Mouse (Mus musculus) natural killer cell, adult 2 months (primary cell): ENCODE data around the gene Clec4n.
"Not testable (repeated sequence)": the region's sequence is repeated elsewhere in the genome, so short reads cannot be mapped to it uniquely, and the experiment has no call there.

ENCODE experiments used
- DNase-seq, 2 experiments: peaks; one replicate each; pipeline ENCODE4 v3.0.0; 2022; ENCODE audit warnings: low spot score in 2 of 2

The Clec4n gene

DNA sequence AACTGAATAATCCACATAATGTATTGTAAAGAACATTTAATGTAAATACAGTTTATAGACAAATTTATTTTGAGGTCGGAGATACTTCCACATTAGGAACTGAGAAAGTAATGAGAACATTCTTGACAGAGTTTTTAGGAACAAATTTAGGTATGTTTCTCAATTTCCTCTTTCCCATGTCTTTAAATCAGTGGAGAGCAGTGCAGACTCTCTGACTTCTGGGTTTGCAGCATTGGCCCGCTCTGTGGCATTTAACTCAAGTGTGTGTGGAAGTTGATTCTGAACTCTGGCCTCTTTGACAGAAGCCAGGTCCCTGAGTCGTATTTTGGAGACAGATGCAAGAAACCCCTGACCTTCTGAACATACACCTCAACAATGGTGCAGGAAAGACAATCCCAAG lies at the start of gene Clec4n:
Gene Clec4n (plus strand): TSS at position 200 of the 400 bp plus-strand sequence.
- DNase-seq, result no peak

DNA sequence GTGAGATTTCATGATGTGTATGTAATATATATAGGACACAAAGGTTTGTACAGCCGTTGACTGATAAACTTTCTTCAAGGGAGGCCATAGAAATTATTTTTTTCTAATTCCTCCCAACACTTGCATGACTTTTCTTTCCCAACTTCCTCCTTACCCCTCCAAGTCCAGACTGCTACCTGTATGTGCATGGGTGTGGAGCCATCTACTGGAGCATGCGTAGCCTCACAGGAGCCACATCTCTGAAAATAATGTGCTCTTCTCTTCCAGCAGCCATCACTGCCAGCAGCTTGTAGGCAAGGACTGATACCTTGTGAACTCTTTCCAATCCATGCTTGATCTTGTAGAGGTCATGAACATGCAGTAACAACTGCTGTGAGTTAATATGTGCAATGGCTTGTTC lies 44.8 kb upstream of the Clec4n start:
- not testable (repeated sequence) for DNase-seq

DNA sequence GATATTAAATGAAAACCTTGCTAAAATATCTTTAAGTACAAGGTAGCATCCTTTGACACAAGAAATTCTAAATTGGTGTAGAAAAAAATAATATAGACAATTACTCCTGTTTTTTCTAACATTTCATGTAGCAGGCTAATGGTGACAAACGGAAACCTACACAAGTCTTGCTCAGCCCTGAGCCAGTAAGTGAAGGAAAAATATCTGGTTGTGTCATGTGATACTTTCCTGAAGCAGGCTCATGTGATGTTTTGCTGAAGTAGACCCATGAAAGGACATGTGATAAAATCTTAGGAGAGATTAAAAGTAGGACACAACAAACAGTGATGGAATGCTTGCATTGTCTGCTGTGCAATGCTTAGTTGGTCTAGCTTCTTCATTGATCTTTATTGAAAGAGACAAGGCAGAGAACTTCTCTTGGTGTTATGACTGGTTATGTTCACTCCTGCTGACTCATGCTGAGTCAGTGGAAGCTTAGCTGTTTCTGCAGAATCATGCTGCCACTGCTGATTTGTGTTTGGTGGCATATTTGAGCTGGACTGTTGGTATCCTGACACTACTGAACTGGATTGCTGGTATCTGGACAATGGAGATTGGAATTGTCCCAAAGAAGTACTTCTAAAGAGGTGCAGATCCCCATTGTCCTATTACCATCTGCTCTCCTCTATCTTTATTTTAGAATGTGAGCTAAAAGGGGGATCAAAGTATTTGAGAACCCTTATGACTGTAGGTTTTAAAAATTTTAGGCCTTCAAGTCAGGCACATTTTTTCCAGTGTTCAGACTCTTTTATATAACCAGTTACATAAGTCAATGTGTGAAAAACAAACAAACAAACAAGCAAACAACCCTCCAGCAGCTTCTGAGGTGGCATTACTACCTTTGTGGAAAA lies 22.2 kb upstream of the Clec4n start:
- no peak for DNase-seq

DNA sequence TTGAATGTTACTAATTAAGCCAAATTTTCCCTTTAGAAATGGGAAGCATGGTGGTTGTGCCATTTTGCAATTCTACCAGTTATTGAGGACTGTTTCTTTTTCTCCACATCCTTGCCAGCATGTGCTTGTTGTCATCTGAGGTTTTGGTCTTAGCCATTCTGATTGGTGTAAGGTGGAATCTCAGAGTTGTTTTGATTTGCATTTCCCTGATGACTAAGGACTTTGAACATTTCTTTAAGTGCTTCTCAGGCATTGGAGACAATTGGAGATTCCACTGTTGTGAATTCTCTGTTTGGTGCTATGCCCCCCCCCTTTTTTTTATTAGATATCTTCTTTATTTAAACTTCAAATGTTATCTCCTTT lies 21.6 kb upstream of the Clec4n start:
- DNase-seq, result not testable (repeated sequence)

DNA sequence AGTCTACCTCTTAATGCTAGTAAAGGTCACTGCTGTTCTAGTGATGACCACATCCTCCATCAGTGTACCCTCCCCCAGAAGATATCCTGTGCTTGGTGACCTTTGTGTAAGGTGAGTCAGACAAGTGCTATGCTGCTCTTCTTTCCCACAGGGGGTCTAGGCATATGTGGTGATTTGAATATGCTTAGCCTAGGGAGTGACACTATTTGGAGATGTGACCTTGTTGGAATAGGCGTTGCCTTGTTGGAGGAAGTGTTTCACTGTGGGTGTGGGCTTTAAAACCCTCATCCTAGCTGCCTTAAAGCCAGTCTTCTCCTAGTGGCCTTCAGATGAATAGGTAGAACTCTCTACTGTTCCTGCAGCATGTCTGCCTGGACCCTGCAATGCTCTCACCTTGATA lies 17.9 kb upstream of the Clec4n start:
- no peak for DNase-seq

DNA sequence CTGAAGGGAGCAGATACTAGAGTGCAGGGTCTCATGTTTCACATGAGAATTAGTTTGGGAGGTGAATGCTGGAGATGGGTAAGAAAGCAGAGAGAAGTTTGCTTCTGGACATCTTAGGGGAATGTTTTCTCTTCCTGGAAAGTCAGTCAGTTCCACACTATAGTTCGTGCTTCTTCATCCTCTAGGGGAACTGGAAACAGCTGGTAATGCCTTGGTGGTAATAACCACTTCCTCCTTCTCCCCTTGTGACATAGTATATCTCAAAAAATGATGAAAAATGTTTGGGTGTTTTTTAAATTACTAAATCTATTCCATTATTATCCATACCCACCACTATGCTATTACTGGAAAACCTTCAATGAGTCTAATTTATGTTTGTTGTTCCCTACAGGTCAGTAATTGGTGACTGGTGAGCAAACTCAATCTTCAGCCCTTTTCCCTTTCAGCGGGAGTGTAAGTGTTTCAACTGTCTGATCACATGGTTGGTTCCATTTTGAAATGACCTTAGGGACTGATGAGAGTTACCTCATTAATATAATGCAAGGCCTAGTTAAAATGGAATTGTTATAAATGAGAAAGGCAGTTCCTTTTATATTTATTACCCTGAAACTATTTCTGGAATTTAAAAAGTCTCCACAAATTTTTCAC lies 2.0 kb upstream of the Clec4n start:
- DNase-seq, result no peak

DNA sequence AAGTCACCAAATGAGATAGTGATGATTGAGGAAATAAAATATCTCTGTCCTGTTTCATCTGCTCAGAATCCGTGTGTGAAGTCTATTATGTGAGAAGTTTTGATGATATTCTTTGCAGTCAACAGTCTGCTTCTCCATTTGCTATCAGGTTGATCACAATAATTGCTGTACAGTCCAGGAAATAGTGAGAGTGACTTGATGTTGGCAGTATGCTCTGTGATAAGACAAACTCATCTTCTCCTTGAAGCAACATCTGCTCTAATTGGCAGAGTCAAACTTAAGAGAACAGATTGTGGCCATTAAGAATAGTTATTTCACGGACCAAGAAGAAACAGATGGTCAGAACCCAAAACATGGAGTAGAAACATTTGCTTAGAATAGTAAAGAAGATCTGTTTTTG lies 1.5 kb downstream of the Clec4n start:
- no peak for DNase-seq

DNA sequence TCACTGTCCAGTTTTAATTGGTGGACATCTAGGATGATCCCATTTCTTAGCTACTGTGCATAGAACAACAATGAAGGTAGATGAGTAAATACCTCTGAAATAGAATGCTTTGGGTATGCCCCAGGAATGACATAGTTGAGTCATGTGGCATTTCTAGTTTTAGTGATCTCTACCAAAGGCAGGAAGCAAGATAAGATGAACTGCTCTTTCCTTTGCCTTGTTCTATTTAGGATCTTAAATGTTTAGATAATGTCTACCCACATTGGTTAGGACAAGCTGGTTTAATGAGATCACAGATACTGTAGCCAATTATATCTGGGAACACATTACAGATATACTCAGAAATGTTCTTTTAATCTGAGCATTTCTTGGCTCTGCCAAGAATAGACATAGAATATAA lies 7.9 kb downstream of the Clec4n start:
- no peak for DNase-seq

DNA sequence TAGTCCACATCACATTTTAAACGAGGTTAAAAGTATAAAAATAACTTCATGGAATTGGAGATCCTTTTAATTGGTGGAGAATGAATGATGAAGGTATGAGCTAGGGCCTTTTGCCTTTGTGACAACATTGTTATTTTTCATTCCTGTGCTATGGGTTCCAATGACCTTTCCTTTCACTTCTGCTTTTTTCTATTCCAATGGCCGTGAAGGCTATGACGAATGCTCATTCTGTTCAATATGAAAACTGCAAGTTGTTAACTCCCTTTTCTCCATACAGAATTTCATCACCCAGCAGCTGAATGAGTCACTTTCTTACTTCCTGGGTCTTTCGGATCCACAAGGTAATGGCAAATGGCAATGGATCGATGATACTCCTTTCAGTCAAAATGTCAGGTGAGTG lies 14.6 kb downstream of the Clec4n start:
- no peak for DNase-seq

DNA sequence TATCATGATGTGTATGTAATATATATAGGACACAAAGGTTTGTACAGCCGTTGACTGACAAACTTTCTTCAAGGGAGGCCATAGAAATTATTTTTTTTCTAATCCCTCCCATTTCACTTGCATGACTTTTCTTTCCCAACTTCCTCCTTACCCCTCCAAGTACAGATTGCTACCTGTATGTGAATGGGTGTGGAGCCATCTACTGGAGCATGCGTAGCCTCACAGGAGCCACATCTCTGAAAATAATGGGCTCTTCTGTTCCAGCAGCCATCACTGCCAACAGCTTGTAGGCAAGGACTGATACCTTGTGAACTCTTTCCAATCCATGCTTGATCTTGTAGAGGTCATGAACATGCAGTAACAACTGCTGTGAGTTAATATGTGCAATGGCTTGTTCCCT lies 19.2 kb downstream of the Clec4n start:
- not testable (repeated sequence) for DNase-seq

DNA sequence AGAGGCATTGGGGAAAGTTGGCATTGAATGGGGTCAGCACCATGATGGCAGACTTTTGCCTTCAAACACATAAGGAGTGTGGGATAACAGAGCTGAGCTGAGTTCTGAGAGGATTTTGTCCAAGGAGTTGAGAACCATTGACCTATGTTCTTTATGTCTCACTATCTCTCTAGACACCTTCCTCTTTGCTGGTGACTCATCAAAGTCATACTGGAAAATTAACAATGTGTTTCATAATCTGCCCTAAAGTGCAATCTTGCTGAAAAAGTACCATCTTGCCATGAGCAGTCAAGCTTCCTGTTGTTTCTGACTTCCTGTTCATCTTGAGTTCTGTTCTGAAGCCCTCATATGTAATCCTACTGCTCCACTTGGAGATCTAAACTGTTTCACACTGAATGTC lies 23.1 kb downstream of the Clec4n start:
- no peak for DNase-seq

DNA sequence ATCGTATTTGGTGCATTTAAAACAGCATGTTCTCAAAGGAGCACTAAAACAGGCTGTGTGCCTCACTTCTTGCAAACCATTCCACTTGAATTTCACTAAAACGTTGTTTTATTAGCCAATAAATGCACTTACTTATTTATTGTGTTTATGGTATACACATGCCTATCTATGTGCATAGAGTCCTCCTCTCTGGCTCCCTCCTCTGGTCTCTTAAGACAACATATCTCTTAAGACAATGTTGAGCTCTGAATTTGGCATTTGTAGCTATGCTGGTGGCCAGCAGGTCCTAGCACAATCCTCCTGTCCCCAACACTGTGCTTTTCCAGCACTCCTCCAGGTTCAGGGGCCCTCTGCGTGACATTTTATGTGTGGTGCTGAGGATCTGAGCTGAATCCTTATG lies 29.3 kb downstream of the Clec4n start:
- DNase-seq, result no peak

DNA sequence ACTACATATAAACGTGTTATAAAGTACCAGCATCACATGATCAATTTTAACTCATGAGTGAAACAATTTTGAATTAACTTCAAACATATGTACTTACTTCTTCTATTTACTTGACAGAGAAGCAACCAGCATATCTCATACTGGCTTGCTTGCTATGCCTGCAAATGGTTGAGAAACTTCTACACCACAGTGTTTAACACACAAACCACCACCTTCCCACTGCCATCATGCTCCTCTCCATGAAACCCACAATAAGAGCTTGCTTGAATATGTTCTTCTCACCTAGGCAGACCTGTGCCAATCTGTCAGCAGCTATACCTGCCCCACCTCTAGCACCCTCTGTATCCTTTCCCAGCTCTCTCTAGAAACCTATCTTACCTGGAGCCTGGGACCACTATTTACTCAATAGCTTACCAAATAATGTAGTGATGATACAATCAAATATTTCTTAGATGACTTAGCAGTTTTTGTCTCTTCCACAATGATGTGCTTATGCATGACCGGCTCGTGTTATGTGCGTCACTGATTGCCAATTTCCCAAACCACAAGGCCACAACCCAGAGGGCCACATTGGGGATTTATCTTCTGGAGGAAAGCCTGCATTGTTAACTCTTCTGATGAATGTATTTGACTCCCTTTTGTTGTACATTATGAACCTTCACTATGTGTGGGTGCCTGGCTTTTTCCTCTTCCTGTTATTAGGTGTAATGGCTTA lies 30.4 kb downstream of the Clec4n start:
- no peak for DNase-seq

DNA sequence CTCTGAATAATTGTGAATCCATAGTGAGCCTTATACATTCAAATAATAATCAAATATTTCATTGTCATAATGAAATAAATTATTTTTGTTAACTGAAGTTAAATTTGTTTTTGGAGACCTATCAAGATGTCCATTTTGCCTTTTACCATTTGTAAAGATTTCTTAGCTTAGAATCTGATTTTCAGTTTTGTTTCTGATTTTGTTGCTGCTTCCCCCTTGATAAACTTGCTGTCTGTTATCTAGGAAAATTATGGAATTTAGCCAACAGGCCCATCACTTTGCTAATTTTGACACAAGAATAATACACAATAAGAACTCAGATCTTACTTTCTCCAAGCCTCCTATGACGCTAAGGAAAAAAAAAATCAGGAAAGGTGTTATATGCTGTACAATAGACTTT lies 31.2 kb downstream of the Clec4n start:
- DNase-seq, result no peak

DNA sequence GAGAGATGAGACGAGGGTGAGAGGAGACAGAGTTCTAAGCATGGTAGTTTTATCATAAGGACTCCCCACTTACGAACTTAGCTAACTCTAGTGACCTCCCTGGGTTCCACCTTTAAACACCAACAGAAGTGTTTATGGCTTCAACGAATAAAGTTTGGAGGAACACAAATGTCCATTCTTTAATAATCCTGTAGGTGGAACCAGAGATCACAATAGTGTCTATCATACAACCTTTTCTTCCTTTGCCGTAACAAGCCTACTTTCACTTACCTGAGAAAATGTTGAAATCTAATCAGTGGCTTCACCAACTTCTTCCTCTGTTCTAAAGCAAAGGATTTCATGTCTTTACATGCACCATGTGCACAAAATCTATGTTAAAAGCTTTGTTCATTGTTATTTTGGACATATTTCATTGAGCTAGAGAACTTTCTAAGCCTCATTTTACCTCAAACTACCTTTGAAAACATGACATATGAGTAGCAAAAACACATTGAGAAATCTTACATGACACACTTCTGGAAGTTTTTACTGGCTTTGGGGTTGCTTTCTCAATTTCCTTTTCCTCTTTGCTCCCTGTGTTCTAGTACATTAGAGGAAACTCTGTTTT lies 32.0 kb downstream of the Clec4n start, which contains the start of gene Clec4d:
Gene Clec4d (plus strand): TSS at position 557 of the 607 bp plus-strand sequence.
- DNase-seq, result no peak

DNA sequence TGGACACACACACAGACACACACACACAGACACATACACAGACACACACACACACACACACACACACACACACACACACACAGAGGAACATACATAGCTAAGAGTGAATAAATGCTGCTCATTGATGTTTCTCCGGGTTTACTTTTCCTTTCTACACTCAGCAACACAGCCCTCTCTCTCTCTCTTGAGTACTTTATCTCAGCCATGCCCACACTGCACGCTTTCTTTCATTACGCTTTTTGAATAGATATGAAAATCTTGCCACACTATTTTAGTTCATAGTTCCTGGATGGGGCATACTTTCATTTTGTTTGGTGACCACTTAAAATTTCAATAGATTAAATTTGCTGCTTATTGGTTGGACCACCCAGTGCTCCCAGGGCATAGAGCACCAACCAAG lies 34.6 kb downstream of the Clec4n start:
- DNase-seq, result no peak

DNA sequence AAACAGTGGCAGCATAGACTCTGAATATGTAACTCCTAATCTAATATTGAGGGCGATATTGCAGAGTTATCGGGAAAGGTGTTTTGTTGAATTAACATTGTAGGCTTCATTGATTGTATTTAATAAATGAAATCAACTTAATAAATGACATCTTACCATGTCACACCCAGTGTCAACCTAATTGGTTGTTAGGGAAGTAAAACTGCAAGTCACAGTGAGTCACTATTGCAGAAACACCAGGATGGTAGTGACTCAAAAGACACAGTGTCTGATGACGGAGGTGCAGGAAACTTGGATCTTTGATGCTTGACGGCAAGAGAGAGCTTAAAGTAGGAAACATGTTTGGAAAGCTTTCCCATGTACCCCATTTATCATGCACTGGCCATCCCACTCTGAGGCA lies 36.2 kb downstream of the Clec4n start:
- no peak for DNase-seq

DNA sequence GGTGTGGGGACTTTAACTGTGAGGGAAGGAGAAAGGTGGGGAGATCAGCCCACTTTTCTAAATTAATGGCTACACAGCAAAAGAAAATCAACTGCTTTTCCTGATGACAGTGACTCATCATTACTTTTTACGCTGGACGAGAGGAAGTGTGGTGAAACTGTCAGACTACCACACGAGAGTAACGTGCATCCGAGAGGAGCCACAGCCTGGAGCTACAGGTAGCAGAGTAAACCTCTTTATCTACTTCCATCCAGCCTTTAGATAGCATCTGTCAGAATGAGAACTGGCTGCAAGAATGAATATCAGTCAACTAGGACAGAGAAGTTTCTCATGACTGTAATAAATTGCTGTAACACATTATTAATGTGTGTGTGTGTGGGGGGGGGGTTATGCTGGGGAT lies 37.3 kb downstream of the Clec4n start:
- no peak for DNase-seq

DNA sequence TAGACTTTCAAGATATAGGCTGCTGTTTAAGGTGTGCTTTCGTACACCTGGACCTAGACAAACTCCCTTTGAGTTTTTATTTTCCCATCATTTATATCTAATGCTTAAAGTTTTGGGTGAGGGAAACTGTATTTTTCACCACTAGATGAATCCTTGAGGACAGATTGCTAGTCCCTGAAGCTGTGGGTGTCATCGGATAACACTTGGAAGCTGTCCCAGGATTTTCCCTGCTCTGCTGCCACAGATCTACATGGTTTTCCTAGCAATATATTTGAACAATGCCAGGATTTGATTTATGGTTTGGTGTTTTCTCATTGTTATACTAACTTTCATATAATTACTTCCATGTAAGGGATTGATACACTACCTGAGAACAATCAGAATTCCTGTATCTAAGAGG lies 49.8 kb downstream of the Clec4n start:
- no peak for DNase-seq

DNA sequence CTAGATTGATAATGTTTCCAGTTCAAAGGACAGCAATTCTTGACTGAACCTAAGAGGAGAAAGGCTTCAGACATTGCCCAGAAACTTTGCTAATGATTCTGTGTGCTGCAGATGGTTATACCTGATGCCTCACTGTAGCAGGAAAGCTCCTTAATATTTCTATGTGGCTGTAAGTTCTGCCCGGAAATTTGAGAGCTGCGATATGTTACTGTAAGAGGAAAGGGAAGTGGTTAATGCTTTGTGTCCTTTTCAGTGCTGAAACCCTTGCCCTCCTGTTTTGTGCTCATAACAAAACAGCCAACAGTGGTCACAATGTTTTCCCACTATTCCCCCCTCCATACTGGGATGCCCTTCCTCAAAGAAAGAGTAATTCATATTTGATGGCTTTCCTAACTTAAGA lies 56.7 kb downstream of the Clec4n start:
- DNase-seq, result no peak

DNA sequence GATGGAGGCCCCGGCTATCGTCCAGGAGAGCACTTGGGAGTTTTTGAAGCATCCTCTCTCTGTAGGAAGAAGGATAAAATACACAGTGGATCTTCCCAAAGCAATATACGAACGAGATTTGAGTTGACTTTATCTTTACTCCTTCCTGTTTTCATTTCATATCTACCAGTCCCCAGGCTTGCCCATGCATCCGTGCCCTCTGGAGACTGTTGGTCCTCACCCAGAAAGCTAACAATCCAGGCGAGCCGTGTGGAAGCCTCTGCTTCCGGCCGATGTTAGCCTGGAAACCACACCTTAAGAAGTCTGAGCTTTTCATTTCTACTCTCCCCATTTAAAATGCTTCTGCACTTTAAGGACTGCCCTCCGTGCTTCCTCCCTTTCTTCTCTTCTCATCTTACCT lies 59.3 kb downstream of the Clec4n start:
- DNase-seq, result no peak

DNA sequence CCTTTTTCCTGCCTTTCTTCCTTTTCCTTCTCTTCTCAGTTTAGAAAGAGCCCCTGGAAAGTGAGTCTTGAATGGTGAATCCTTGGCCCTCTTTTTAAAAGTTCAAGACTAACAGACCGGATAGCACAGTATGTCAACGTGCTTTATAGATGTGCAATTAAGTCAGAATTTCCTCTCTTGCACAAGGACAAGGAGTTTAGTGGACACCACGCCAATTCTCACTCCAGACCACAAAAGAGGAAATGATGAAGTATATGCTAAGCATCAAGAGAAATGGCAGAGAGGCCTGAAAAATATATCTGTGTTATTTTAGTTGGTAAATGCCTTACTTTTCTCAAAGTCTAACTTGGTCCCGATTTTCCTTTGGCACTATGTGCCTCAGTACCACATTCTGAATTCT lies 60.1 kb downstream of the Clec4n start, which contains the start of gene Clec4e:
Gene Clec4e (minus strand): TSS at position 118 of the 400 bp plus-strand sequence.
- no peak for DNase-seq
